Mouse (Mus musculus) R1 (cell line): ENCODE measurements at regions not wholly inside any gene's neighbourhood (a gene's known extent, or its start where the extent isn't known, plus 50 kb on each side); places are given as distances from the start of the nearest gene placed in this dataset.

Experiments used
- DNase-seq: peaks from one replicate; pipeline ENCODE4 v3.0.0-alpha.2; 2018; ENCODE audit warnings: low read depth, low spot score

DNA sequence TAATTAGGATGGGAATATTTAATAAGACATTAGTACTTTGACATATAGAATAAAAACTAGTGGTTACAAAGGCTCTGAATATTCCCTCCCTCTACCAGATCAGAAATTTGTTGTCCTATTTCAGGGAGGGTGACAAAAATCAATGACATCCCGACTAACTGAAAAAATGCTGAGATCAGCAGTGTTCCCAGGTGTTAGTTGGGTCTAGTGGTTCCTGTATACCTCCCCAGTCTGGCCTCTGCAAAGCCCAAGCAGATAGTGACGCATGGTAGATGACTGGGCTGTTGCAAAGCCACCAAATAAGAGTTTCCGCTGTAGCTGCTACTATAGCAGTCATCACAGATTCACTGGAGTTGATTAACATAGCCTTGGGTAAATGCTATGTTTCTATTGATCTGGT, 59.9 kb upstream of the Gm4791 start:
- no peak for DNase-seq

- DNase-seq = no peak
Observed at GRCm38 (mm10) chr9:46925641-46926040, 72.9 kb upstream of the Gm4791 start.

DNA sequence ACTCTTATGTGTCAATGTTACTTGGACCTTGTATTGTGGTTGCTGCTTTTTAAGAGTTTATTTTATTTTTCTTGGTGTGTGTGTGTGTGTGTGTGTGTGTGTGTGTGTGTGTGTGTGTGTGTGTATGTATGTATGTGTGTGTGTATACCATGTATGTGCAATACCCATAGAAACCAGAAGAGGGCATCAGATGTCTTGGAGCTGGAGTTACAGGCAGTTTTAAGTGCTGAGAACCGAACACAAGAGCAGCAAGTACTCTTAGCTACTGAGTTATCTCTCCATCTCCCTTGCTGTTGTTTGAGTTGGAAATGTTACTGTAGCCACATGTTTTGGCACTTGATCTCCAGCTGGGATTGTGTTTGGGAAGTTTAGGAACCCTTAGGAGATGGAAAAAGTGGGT, 78.5 kb upstream of the Gm4791 start:
- peak; percentile 51 for DNase-seq

DNA sequence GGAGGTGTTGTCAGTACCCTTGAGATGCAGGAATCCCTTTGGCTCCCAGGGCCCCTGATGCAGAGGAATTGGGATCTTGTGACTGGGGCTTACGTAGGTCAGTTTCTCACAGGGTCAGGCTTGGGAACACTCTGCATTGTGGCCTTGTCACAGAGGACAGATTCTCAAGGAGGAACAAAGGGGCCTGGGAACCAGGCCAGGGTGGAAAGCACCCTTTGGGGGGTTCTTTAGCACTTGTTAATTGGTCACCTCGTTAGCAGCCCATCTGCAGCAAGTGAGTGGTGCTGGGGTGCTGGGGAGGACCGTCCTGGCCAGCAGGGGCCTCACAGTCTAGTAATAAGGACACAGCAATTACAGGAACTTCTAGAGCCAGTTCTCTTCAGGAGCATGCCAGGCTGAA, 85.3 kb upstream of the Gm4791 start:
- no peak for DNase-seq

- DNase-seq = no peak
Observed at GRCm38 (mm10) chr9:46909412-46910013, 89.0 kb upstream of the Gm4791 start.

- no peak for DNase-seq
Observed at GRCm38 (mm10) chr9:46905081-46905480, 93.5 kb upstream of the Gm4791 start.

DNA sequence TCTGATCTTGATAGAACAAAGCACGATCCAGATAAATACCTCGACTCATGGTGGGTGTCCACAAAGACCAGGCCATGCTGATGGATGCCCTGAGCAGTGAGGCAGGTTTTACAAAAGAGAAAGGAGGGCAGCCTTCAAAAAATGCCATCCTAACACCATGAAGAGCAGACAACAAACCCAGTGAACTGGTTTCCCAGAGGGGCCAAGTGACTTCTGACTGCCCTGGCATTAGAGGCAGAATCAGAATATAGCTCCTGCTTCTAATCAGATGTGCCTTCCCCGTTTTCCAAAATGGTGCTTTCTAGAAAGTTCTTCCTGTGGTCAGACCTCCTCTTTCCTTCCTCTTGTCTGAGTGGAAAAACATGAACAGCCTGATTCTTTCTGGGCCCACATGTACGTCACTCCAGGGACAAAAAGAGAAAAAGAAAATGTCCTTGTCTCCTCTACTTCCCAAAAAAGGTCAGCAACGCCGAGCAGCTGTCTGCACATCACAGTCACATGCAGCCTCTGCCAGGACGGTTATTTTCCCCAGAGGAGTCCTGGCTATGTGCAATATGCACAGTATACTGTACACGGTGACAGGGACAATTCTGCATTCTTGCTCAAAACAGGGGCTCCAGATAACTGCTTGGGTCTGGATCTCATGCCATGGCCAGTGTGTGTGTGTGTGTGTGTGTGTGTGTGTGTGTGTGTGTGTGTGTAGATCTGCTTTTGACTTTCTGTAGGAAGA, 94.9 kb upstream of the Gm4791 start:
- no peak for DNase-seq

DNA sequence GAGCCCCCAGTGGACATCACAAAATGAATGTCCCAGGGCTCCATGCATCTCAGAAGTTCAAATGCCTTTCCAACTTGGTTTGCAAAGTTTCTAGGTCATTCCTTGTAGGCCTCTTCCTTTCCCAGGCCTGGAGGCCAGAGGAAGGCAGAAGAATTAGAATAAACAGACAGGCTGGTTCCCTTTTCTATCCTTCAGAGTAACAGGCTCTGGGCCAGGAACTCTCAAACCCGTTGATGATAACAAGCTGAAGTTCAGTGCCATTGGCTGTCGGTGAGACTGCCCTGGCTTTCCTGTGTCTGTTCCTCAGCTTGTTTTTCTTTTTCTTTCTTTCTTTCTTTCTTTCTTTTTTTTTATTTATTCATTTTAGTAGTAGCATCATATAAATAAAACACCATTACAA, 99.3 kb upstream of the Gm4791 start:
- DNase-seq = no peak

DNA sequence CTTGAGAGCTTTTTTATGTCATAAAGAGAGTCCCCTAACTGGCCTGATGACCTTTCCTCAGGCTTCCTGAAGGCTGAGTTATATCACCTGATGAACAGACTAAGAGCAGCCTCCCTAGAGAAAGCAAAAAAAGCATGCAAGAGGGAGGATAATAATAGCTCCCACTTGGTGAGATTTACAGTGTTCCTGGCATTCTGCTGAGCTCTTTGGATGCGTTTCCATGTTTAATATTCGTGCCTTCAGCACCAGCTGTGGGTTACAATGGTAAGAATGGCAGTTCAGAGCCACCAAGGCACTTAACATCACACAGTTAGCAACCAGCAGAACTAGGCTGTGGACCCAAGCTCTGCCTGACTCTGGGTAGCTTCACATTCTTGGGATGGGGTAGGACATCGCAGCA, 100.4 kb upstream of the Gm4791 start:
- no peak for DNase-seq

DNA sequence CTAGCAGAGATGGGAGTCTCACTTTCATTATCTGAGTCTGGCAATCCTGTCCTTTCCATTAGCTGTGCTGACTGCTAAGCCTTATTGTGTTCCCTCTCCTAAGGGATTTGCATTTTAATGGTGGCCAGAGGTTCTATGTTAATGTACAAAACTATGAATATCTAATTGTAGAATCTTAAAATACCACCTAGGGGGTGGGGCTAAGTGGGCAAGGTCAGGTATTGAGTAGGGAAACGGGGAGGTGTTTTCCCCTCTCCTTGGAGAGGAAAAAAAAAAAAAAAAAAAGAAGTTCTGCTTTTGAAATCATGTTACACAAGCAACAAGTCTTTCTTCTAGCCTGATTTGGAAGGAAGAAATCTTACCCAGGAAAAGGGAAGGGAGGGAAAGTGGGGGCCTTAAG, 106.7 kb upstream of the Gm4791 start:
- peak; percentile 84 for DNase-seq

GRCm38 (mm10) chr9:46889933-46890662, 108.4 kb upstream of the Gm4791 start:
- peak; percentile 83 for DNase-seq

DNA sequence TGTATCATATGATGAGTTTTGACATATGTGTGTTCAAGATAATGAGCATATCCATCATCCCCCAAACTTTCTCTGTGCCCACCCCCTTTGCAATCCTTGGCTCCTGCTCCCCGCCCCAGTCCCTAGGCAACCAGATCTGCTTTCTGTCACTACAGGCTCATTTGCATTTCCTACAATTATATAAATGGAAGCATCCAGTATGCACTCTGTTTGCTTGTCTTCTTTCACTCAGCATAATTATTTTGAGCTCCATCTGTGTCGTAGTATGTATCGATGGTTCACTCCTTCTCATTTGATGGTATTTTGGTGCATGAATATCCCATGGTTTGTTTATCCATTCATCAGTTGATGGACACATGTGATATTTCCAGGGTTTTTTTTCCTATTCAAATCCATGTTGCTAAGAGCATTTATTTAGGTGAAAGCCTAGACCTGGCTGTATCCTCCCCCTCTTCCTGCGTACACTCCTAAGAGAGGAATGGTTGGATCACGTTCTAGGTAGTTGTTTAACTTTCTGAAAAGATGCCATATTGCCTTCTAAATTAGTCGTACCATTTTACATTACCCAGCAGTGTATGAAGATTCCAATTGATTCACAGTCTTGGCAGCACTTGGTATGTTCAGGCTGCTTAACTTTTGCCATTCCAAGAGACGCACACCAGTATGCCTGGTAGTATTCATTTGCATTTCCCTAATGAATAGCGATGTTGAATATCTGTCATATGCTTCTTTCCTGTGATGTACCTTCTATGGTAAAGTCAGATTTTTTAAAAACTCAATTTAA, 127.1 kb upstream of the Gm4791 start:
- no peak for DNase-seq

DNA sequence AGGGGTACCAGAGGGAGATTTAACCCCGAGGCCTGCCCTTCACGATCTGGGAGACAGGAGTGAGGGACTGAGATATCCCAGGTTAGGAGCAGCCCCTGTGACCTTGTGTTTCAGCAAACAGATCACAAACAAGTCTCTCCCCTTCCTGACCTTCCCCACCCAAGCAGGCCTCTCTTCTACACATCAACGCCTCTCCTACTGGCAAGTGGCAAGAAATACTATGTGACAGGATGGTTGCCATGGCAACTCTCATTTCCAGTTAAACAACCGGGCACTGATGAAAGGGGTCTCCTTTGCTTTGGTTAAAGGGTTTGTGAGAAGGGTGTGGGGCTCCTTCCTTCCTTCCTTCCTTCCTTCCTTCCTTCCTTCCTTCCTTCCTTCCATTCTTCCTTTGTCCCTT, 134.6 kb upstream of the Gm4791 start:
- peak; percentile 38 for DNase-seq

DNA sequence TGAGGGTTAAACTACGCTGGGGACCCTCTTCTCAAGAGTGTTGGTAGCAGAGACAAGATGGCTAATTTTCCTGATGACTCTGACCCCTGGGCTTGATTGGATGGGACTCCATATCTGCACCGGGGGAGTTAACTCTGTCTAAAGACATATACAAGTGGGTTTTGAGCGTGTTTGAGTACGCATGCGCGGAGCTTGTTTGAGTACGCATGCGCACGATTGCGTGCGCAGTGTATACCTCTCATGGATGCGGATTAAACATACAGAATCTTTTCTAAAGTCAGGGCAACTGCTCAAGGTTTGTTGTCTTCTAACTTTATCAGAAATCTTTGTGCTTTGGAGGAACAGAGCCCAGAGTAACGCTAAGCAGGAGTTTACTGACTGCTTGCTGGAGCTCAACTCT, 146.8 kb upstream of the Gm4791 start:
- peak; percentile 31 for DNase-seq

DNA sequence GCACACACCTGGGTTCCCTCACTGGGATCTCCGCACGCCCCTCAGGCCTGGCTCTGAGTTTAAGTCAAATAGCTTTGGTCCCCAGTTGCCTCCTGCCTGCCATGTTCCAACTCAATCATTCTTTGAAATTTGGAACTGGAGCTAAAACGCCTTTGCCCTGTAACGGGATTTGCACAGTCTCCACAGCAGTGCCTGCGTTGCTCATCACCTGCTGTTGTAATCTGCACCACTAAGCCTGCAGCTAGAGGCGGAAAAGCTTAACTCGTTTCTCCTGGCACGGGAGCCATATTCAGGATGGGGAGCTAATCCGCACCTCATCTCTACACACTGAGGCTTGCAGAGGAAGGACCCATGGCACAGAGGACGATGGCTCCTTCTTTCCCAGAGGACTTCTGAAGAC, 147.2 kb upstream of the Gm4791 start:
- DNase-seq = no peak

DNA sequence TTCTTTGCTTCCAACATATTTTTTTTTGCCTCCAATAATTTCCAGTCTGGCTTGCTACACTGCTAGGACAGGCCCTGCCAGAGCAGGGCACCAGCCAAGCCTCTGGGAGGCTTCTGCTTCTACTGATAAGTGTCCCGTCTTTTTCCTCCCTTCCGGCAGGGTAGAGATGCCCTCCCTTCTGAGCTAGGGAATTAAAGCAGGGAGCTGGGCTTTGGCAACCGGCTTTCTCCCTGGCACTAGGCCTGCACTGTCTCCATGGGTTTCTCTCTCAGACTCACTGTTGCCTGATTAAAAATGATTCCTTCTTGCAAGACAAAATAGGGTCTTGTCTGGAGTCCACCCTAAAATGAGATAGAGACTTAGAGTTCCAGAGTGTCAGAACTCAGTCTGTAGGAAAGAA, 153.3 kb upstream of the Gm4791 start:
- DNase-seq = no peak

GRCm38 (mm10) chr9:46843781-46844180, 154.8 kb upstream of the Gm4791 start:
- no peak for DNase-seq

DNA sequence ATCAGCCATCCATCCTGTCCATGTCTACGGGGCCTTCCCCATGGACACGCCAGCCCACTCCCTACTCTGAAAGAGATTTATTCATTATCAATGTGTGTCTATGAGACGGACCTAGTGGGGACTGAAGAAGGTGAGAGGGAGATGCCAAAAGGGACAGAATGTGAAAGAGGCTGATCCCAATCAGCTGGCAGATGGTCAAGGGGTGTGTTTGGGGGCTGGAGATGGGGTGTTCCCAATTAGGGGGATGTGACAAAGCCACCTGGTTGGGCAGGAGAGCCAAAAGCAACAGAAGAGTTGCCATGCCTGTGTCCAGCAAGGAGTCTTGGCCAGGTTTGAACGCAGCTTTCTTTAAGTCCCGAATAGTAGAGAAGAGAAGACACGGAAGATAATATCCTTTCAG, 157.0 kb upstream of the Gm4791 start:
- no peak for DNase-seq

DNA sequence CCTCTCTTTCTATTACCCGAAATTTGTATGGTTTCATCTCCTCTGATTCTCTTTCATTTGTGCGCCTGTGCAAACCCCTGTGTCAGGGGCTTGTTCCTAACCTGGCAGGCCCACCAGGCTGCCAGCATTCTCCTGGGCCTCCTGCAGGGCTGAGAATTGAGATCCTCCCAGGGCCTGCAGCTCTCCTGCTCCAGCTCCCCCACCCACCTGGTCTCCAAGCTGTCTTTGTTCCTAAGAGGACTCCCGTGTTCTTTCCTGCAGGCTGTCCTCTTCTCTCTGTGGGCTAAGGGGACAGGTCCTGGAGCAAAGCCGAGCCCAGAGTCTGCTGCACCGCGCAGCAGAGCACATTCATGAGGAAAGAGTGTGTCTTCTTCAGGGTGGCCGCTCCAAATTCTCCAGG, 163.3 kb upstream of the Gm4791 start:
- DNase-seq = no peak

- DNase-seq = no peak
Observed at GRCm38 (mm10) chr9:46830746-46831560, 167.6 kb upstream of the Gm4791 start.

- no peak for DNase-seq
Observed at GRCm38 (mm10) chr9:46830316-46830715, 168.2 kb upstream of the Gm4791 start.
